Mouse (Mus musculus) intestine, embryonic 14.5 days (tissue): ENCODE measurements around the gene Gbp8. TPM values are rescaled to one million over a fixed set of nuclear protein-coding genes. Genes with fewer than 3 reads are reported as not detected.

Experiments used
- ATAC-seq: fragments of 200-750 bp; cut with Nextera tagmentation; replicated peaks from 2 replicates; pipeline ENCODE4 v1.8.0; 2017; ENCODE audit warnings: low read depth, moderate number of reproducible peaks, moderate TSS enrichment, moderate library complexity; ENCODE audit not compliant: low FRiP score, low TSS enrichment
- DNase-seq: peaks from one replicate; pipeline ENCODE4 v3.0.0-alpha.2; 2018; ENCODE audit warnings: low spot score
- H3K27ac ChIP-seq: fragments of 300-500 bp; sonication (generic); 2 replicates; pipeline ENCODE4 v1.5.1; 2014; ENCODE audit warnings: low read depth, mild to moderate bottlenecking, control low read depth
- H3K27me3 ChIP-seq: fragments of 300-500 bp; sonication (generic); replicated peaks from 2 replicates; pipeline ENCODE4 v1.6.1; 2014; ENCODE audit warnings: low read length, control low read depth; ENCODE audit not compliant: control insufficient read depth, insufficient read depth
- H3K36me3 ChIP-seq: fragments of 300-500 bp; sonication (generic); 2 replicates; pipeline ENCODE4 v1.6.1; 2014; ENCODE audit warnings: low read length, control low read depth; ENCODE audit not compliant: control insufficient read depth, insufficient read depth
- H3K4me1 ChIP-seq: fragments of 300-500 bp; sonication (generic); replicated peaks from 2 replicates; pipeline ENCODE4 v1.6.1; 2014; ENCODE audit warnings: low read length, control low read depth, mixed read lengths; ENCODE audit not compliant: control insufficient read depth, insufficient read depth
- H3K4me2 ChIP-seq: fragments of 300-500 bp; sonication (generic); 2 replicates; pipeline ENCODE4 v1.6.1; 2014; ENCODE audit warnings: low read length
- H3K4me3 ChIP-seq: fragments of 300-500 bp; sonication (generic); 2 replicates; pipeline ENCODE4 v1.5.1; 2014; ENCODE audit warnings: low read depth, low read length, control low read depth, mixed read lengths
- H3K9ac ChIP-seq: fragments of 300-500 bp; sonication (generic); 2 replicates; pipeline ENCODE4 v1.6.1; 2014; ENCODE audit warnings: mild to moderate bottlenecking, low read length
- H3K9me3 ChIP-seq: fragments of 300-500 bp; sonication (generic); 2 replicates; pipeline ENCODE4 v1.6.1; 2016; ENCODE audit warnings: low read length, control low read depth; ENCODE audit not compliant: control insufficient read depth
- WGBS: fragments of 180-500 bp; shearing (Covaris S2); extraction: QIAGEN DNeasy Blood & Tissue Kit; methylation state at CpG from one replicate; pipeline ENCODE4 v1.1.7; 2014; 5-methylcytosine and 5-hydroxymethylcytosine counted together
- polyA plus RNA-seq: library from polyadenylated mRNA; unstranded; fragments of >200 nt; fragmentation: Nextera tagmentation; extraction: Ambion mirVana; gene quantifications from 2 replicates; pipeline ENCODE4 v1.2.1, GENCODE M21; 2014

Gbp8 gene
- polyA plus RNA-seq, 1 experiment from 2014 or later = 1.6 TPM

GRCm38 (mm10) chr5:105011570-105011969 is 127.8 kb downstream of the Gbp8 start:
- Histone ChIP-seq H3K27me3 (no peaks in the 10 kb centered on the region), H3K4me1 (no peaks in the 10 kb centered on the region), H3K4me2 (no peak overlapping the region), H3K9ac (no peak overlapping the region), H3K27ac (no peak overlapping the region), H3K36me3 (no peaks in the 10 kb centered on the region), H3K9me3 (no peaks in the 10 kb centered on the region), H3K4me3 (no peak overlapping the region)
- ATAC-seq (no peak), DNase-seq (no peak)
- 88% methylated on average over 4 of the region's 4 CpGs for WGBS

- no peaks in the 10 kb centered on the region for H3K27me3 ChIP-seq
- ATAC-seq = no peak
- H3K36me3 ChIP-seq = no peaks in the 10 kb centered on the region
- DNase-seq = no peak
- H3K4me2 ChIP-seq = no peak overlapping the region
- H3K4me3 ChIP-seq = no peak overlapping the region
- H3K9ac ChIP-seq = no peak overlapping the region
- H3K4me1 ChIP-seq = no peaks in the 10 kb centered on the region
- no peaks in the 10 kb centered on the region for H3K9me3 ChIP-seq
- H3K27ac ChIP-seq = no peak overlapping the region
Measured at GRCm38 (mm10) chr5:105010376-105010775, 129.0 kb downstream of the Gbp8 start.

- WGBS = 90% methylated on average over 2 of the region's 2 CpGs
- H3K27ac ChIP-seq = no peak overlapping the region
- ATAC-seq (no peak), DNase-seq (no peak)
- H3K4me3 ChIP-seq = no peak overlapping the region
- H3K9ac ChIP-seq = no peak overlapping the region
- no peaks in the 10 kb centered on the region for H3K27me3 ChIP-seq
- H3K4me1 ChIP-seq = no peaks in the 10 kb centered on the region
- no peak overlapping the region for H3K4me2 ChIP-seq
- H3K9me3 ChIP-seq = no peaks in the 10 kb centered on the region
- H3K36me3 ChIP-seq = no peaks in the 10 kb centered on the region
Measured at GRCm38 (mm10) chr5:104989411-104989810, 149.9 kb downstream of the Gbp8 start.

- WGBS = 62% methylated on average over 2 of the region's 2 CpGs
- ATAC-seq = no peak
- H3K9me3 ChIP-seq = no peaks in the 10 kb centered on the region
- H3K4me2 ChIP-seq = no peak overlapping the region
- no peak overlapping the region for H3K9ac ChIP-seq
- H3K36me3 ChIP-seq = no peaks in the 10 kb centered on the region
- no peaks in the 10 kb centered on the region for H3K4me1 ChIP-seq
- no peak overlapping the region for H3K4me3 ChIP-seq
- no peaks in the 10 kb centered on the region for H3K27me3 ChIP-seq
- no peak overlapping the region for H3K27ac ChIP-seq
- no peak for DNase-seq
Measured at GRCm38 (mm10) chr5:104988000-104988399, 151.3 kb downstream of the Gbp8 start.

- Histone ChIP-seq H3K27ac (no peak overlapping the region), H3K36me3 (no peaks in the 10 kb centered on the region), H3K4me3 (no peak overlapping the region), H3K4me1 (no peaks in the 10 kb centered on the region), H3K27me3 (no peaks in the 10 kb centered on the region), H3K4me2 (no peak overlapping the region), H3K9me3 (no peaks in the 10 kb centered on the region), H3K9ac (no peak overlapping the region)
- 49% methylated on average over 1 of the region's 1 CpGs for WGBS
- ATAC-seq (no peak), DNase-seq (no peak)
Measured at GRCm38 (mm10) chr5:104986706-104987105, 152.6 kb downstream of the Gbp8 start.

GRCm38 (mm10) chr5:104982535-104982934 is 156.8 kb downstream of the Gbp8 start, which contains the start of gene Abcg3:
Gene Abcg3 (minus strand): TSS chr5:104982718.
- H3K36me3 ChIP-seq = no peaks in the 10 kb centered on the region
- 0 out of 2 replicates have a peak, but pooled peaks have one; percentile 47 for ATAC-seq
- H3K27me3 ChIP-seq = no peaks in the 10 kb centered on the region
- H3K27ac ChIP-seq = no peak within 1 kb of the TSS
- H3K4me2 ChIP-seq = peak within 1 kb of the TSS; percentile 37
- H3K4me3 ChIP-seq = no peak within 1 kb of the TSS; the same call in 1 of the 2 replicates
- no peaks in the 10 kb centered on the region for H3K4me1 ChIP-seq
- 23% methylated on average over 12 of the region's 12 CpGs for WGBS
- H3K9ac ChIP-seq = no peak within 1 kb of the TSS
- no peaks in the 10 kb centered on the region for H3K9me3 ChIP-seq
- DNase-seq = no peak

GRCm38 (mm10) chr5:104979040-104979513 is 160.3 kb downstream of the Gbp8 start:
- Histone ChIP-seq H3K4me1 (no peaks in the 10 kb centered on the region), H3K4me3 (no peak overlapping the region), H3K9ac (no peak overlapping the region), H3K4me2 (no peak overlapping the region), H3K27me3 (no peaks in the 10 kb centered on the region), H3K36me3 (no peaks in the 10 kb centered on the region), H3K9me3 (no peaks in the 10 kb centered on the region), H3K27ac (no peak overlapping the region)
- no peak for ATAC-seq
- WGBS = 65% methylated on average over 2 of the region's 2 CpGs
- no peak for DNase-seq

Other genes starting within 250 kb of the Gbp8 start
- gene Abcg3, start 156.8 kb downstream of the Gbp8 start, polyA plus RNA-seq = 1.8 and 2.1 TPM in 2 replicates
- 2.9 and 3.3 TPM in 2 replicates for gene Gbp9, start within 50 bp of the Gbp8 start, polyA plus RNA-seq
- gene Gbp4, start within 50 bp of the Gbp8 start, polyA plus RNA-seq = 1.1 and 1.2 TPM in 2 replicates
- not detected in 2 replicates for gene Gbp10, start 100.0 kb upstream of the Gbp8 start, polyA plus RNA-seq
- gene Gm43302, start 154.2 kb upstream of the Gbp8 start, polyA plus RNA-seq = not detected in 2 replicates
- 0.96 and 1.5 TPM in 2 replicates for gene Gbp6, start 154.2 kb upstream of the Gbp8 start, polyA plus RNA-seq